Mouse (Mus musculus) heart, adult 2 months (tissue): Measurements from ENCODE around the gene Ywhah.

Experiments used
- CTCF ChIP-seq: fragments of 200-600 bp; IDR thresholded peaks from 2 replicates; pipeline ENCODE4 v1.8.1; 2022; ENCODE audit warnings: antibody characterized with exemption, mild to moderate bottlenecking, moderate library complexity
- POLR2A ChIP-seq: fragments of 200-500 bp; IDR thresholded peaks from 2 replicates; pipeline ENCODE4 v1.6.1; 2011; ENCODE audit warnings: mild to moderate bottlenecking, low read depth, low read length, control low read depth; ENCODE audit not compliant: insufficient read depth

DNA sequence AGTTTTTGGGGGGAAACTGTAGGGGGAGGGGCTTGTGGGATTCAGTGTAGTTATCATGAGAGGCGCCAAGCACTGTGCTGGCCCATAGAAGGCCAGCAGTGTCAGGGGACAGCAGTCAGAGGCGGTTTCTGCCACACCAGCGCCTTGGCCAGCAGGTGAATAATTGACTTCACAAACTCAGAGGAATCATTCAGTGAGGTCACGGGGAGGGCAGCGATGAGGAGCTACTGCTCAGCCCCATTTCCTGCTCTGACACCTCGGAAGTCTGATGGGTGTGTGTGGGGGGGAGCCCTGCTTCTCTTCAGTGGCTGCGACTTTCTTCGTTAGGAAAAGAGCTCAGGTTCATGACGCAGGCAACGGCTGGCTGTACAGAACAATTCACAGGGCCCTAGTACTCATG is 24.8 kb downstream of the Ywhah start:
- no peak for TF ChIP-seq POLR2A
- no peak for TF ChIP-seq CTCF
